Mouse (Mus musculus) regulatory T cell (primary cell): ENCODE measurements at regions not wholly inside any gene's neighbourhood (a gene's known extent, or its start where the extent isn't known, plus 50 kb on each side); places are given as distances from the start of the nearest gene placed in this dataset.

Source experiments
- in situ Hi-C: fragments of 300-600 bp; cut with MboI, MseI; formaldehyde crosslinking; loops from one replicate; pipeline ENCODE4 v1.15.1; 2025; ENCODE audit warnings: high pct_unique_total_duplicates

- in situ Hi-C loops = no loop called here
Observed at GRCm38 (mm10) chr9:93098008-93098581, 556.1 kb downstream of the Plod2 start.

DNA sequence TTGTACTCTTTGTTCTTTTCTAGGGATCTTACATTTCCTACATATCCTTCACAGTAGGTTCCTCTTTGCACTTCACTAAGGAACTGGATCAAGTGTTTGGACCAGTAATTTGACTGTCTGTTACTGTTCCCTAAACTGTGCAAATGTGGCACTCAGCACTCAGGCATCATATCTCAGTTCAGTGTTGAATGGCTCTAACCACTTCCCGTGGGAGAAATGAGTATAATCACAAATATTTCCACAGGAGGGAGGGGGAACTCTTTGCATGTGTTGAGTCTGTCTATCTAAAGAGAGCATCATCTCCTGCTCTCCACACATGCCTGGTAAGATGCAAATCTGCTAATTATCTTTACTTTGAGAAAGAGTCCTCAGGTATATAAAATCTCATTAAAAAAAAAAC, 588.5 kb downstream of the Plod2 start:
- in situ Hi-C loops = no loop called here

- in situ Hi-C loops = no loop called here
Observed at GRCm38 (mm10) chr9:93131620-93132200, 589.7 kb downstream of the Plod2 start.

DNA sequence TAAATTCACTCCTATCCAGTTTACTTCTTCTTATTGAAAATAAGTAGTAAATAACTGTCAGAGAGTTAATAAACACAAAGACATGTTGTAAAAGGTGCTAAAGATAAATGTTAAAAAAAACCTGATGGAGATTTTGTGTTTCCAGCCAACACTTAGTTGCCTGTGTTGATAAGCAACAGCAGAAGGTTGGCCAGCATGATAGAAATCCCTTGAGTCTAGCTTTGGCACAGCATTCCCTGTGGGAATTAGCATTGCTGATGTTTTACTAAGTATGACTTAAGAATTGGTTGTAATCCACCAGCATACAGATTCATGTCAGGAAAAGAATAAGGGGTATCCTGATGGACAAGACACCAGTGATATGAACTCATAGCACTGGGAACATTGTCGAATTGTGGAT, 594.3 kb downstream of the Plod2 start:
- in situ Hi-C loops = no loop called here

DNA sequence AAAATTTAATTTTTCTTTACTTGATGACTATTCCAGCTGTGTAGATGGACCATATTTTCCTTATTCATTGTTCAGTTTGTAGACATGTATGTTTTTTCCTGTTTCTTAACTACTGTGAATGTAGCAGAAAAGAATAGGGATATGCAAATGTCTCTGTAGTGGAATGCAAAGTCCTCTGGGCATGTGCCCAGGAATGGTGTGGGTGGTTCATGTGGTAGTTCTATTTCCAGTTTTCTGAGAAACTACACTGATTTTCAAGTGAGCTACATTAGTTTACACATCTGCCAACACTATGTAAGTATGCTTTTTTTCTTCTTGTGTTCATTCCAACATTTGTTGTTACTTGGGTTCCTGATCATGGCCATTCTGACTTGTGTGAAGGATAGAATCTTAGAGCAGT, 628.0 kb downstream of the Plod2 start:
- in situ Hi-C loops = no loop called here

- in situ Hi-C loops = no loop called here
Observed at GRCm38 (mm10) chr9:93186638-93187037, 644.6 kb downstream of the Plod2 start.

DNA sequence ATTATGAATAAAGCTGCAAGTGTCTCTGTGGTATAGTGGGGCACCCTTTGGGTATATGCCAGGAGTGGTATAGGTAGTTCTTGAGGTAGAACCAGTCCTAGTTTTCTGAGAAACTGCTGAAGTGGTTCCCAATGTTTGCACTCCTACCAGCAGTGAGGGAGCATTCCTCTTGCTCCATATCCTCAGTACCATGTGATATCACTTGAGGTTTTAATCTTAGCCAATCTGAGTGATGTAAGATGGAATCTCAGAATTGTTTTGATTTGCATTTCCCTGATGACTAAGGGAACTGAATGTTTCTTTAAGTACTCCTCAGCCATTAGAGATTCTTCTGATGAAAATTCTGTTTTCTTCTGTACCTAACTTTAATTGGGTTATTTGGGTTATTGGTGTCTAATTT, 690.5 kb downstream of the Plod2 start:
- in situ Hi-C loops = no loop called here

DNA sequence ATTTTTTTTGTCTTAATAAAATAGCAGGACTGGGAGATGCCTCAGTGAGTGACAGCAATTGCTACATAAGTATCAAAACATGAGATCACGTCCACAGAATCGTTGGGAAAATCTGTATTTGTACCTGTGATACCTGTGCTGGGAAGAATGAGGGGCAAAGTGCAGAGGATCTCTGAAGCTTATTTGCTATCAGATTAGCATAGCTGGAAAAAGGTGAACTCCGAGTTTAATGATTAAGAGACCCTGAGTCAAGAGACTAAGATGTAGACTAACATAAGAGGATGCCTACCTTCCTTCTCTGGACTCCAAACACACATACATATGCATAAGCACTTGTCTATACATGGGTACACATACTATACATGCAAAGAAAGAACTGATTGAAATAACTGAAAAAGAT, 710.1 kb downstream of the Plod2 start:
- in situ Hi-C loops = no loop called here

DNA sequence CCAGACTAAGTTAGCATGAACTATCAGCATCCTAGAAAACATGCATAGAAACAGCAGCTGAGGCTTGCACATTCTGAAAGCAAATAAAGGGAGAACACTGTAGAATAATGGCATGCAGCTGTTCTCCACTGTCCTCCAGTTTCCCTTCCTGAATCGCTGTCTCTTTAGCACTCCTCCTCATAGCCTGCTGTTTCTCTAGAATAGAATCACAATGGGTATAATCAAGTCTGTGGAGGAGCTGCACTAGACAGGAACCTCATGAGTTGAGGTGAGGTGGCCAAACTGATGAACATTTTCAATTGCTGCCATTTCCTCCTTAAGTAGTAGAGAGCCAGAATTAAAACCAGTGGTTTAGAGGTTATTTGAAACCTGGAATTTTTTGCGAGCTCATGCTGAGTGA, 755.3 kb downstream of the Plod2 start:
- in situ Hi-C loops = no loop called here

DNA sequence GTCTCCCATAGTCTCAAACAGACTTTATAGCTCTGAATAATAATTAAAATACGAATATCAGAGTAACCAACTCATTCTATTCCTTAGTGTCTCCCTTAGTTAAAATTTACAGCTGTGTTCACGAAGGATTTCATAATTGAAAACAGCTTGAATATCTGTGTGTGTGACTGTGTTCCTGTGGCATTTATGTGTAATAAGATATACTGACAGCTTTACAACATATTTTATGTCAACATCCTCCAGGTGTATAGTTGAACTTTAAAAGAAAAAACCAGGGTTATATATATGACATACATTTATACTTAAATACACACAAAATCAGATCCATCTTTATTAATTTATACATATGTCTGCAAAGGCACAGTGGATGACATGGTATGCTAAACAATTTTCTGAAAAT, 764.7 kb downstream of the Plod2 start:
- in situ Hi-C loops = no loop called here

DNA sequence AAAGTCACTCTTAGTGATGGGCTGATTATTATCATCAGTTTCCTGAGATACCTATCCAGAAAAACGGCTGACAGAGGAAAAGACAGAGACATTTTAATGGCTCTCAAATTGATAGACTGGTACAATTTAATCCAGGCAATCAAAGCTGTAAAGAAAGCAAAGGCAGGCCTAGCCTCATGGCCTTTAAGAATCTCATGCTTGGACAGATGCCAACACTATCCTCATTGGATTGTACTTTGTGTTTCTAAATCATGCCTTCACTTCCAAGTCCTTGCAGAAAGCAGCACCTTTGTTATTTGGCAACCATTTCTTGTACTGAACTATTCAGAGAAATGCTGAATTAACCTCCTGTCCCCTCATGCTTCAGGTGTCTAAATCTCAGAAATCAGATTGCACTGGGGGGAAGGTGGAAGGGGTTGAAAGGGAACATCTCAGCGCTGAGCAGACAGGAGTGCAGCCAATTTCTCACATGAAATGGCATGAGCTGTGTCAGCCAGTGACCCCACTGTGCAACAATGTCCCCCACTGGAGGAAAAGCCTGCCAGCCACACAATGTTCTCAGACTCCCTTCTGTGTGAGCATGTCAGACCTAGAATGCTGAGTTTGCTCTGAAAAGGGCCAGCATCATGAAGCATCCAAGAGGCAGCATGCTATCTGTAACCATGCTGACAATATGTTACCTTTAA, 787.1 kb downstream of the Plod2 start:
- in situ Hi-C loops = no loop called here
